Mouse (Mus musculus) lung, adult 18-20 months (tissue): ENCODE data around the gene Zfp568.

Source experiments
- DNase-seq, 2 experiments: peaks; one replicate each; pipeline ENCODE4 v3.0.0; 2022; ENCODE audit warnings: mixed read lengths in 2 of 2

Gene Zfp568

GRCm38 (mm10) chr7:29992698-29993097, 8.9 kb downstream of the Zfp568 start:
- no peak for DNase-seq

- DNase-seq = no peak
Observed at GRCm38 (mm10) chr7:29993340-29993739, 9.6 kb downstream of the Zfp568 start.

GRCm38 (mm10) chr7:29995134-29995533, 11.4 kb downstream of the Zfp568 start:
- no peak for DNase-seq

GRCm38 (mm10) chr7:30000601-30001000, 16.8 kb downstream of the Zfp568 start:
- DNase-seq = no peak

- DNase-seq = no peak
Observed at GRCm38 (mm10) chr7:30007601-30008000, 23.8 kb downstream of the Zfp568 start.

GRCm38 (mm10) chr7:30008020-30008690, 24.4 kb downstream of the Zfp568 start:
- peak in 1 of 2 experiments; percentile 5 for DNase-seq

GRCm38 (mm10) chr7:30009321-30010085, 25.7 kb downstream of the Zfp568 start:
- DNase-seq = peak in 1 of 2 experiments; percentile 16

GRCm38 (mm10) chr7:30010551-30011195, 26.9 kb downstream of the Zfp568 start:
- no peak for DNase-seq

- peak in 1 of 2 experiments; percentile 28 for DNase-seq
Observed at GRCm38 (mm10) chr7:30012956-30013363, 29.2 kb downstream of the Zfp568 start.

- DNase-seq = no peak
Observed at GRCm38 (mm10) chr7:30017226-30017625, 33.5 kb downstream of the Zfp568 start.

GRCm38 (mm10) chr7:30019543-30019942, 35.8 kb downstream of the Zfp568 start:
- DNase-seq = no peak

- DNase-seq = no peak
Observed at GRCm38 (mm10) chr7:30023324-30023723, 39.6 kb downstream of the Zfp568 start.

GRCm38 (mm10) chr7:30023800-30024199, 40.0 kb downstream of the Zfp568 start:
- DNase-seq = no peak

GRCm38 (mm10) chr7:30025358-30025757, 41.6 kb downstream of the Zfp568 start:
- no peak for DNase-seq

- DNase-seq = no peak
Observed at GRCm38 (mm10) chr7:30027331-30027730, 43.6 kb downstream of the Zfp568 start.

- no peak for DNase-seq
Observed at GRCm38 (mm10) chr7:30028572-30028971, 44.8 kb downstream of the Zfp568 start.

GRCm38 (mm10) chr7:30030677-30031076, 46.9 kb downstream of the Zfp568 start:
- no peak for DNase-seq

GRCm38 (mm10) chr7:30031379-30031778, 47.6 kb downstream of the Zfp568 start:
- no peak for DNase-seq

GRCm38 (mm10) chr7:30034331-30034730, 50.6 kb downstream of the Zfp568 start:
- DNase-seq = no peak

GRCm38 (mm10) chr7:30044354-30044753, 60.6 kb downstream of the Zfp568 start:
- DNase-seq = no peak

- DNase-seq = no peak
Observed at GRCm38 (mm10) chr7:30048126-30048525, 64.4 kb downstream of the Zfp568 start.

GRCm38 (mm10) chr7:30050882-30051548, 67.3 kb downstream of the Zfp568 start, which contains the start of gene Zfp14:
Zfp14 (minus strand) TSS chr7:30051380.
- DNase-seq = peak; percentile 91 to 93

GRCm38 (mm10) chr7:30053591-30053990, 69.8 kb downstream of the Zfp568 start:
- no peak for DNase-seq
